Mouse (Mus musculus) stomach, postnatal 0 days (tissue): ENCODE data around the gene E130308A19Rik. TPM values are rescaled to one million over a fixed set of nuclear protein-coding genes. Genes with fewer than 3 reads are reported as not detected.

Experiments used
- ATAC-seq: fragments of 200-750 bp; cut with Nextera tagmentation; 2 replicates; pipeline ENCODE4 v1.8.0; 2017; ENCODE audit not compliant: low FRiP score, low TSS enrichment
- DNase-seq: peaks from one replicate; pipeline ENCODE4 v3.0.0-alpha.2; 2016; ENCODE audit warnings: low spot score
- H3K27ac ChIP-seq: fragments of 300-500 bp; sonication (generic); replicated peaks from 2 replicates; pipeline ENCODE4 v1.5.1; 2014; ENCODE audit warnings: mild to moderate bottlenecking, control low read depth
- H3K27me3 ChIP-seq: fragments of 300-500 bp; sonication (generic); 2 replicates; pipeline ENCODE4 v1.6.1; 2014; ENCODE audit warnings: low read length; ENCODE audit not compliant: control insufficient read depth, insufficient read depth
- H3K36me3 ChIP-seq: fragments of 300-500 bp; sonication (generic); 2 replicates; pipeline ENCODE4 v1.6.1; 2014; ENCODE audit warnings: low read length, mixed read lengths; ENCODE audit not compliant: control insufficient read depth, insufficient read depth
- H3K4me1 ChIP-seq: fragments of 300-500 bp; sonication (generic); replicated peaks from 2 replicates; pipeline ENCODE4 v1.6.1; 2014; ENCODE audit warnings: antibody characterized with exemption; ENCODE audit not compliant: control insufficient read depth, insufficient read depth
- H3K4me2 ChIP-seq: fragments of 300-500 bp; sonication (generic); replicated peaks from 2 replicates; pipeline ENCODE4 v1.6.1; 2014; ENCODE audit warnings: low read depth, mild to moderate bottlenecking, control low read depth, moderate library complexity
- H3K4me3 ChIP-seq: fragments of 300-500 bp; sonication (generic); 2 replicates; pipeline ENCODE4 v1.5.1; 2014; ENCODE audit warnings: low read depth, low read length, control low read depth
- H3K9ac ChIP-seq: fragments of 300-500 bp; sonication (generic); 2 replicates; pipeline ENCODE4 v1.6.1; 2014; ENCODE audit warnings: mild to moderate bottlenecking, low read length, control low read depth, mixed read lengths
- H3K9me3 ChIP-seq: fragments of 300-500 bp; sonication (generic); 2 replicates; pipeline ENCODE4 v1.6.1; 2016; ENCODE audit warnings: low read length; ENCODE audit not compliant: control insufficient read depth
- CTCF ChIP-seq: IDR thresholded peaks from 2 replicates; pipeline ENCODE4 v1.5.1; 2016; ENCODE audit warnings: antibody characterized with exemption, low read depth, mild to moderate bottlenecking, moderate library complexity
- EP300 ChIP-seq: optimal IDR thresholded peaks from 2 replicates; pipeline ENCODE3; 2016; ENCODE audit warnings: antibody characterized with exemption
- WGBS: fragments of 180-500 bp; shearing (Covaris S2); extraction: QIAGEN DNeasy Blood & Tissue Kit; methylation state at CpG from one replicate; pipeline ENCODE4 v1.1.7; 2014; 5-methylcytosine and 5-hydroxymethylcytosine counted together
- polyA plus RNA-seq: library from polyadenylated mRNA; unstranded; fragments of >200 nt; fragmentation: Nextera tagmentation; extraction: Ambion mirVana; gene quantifications from 2 replicates; pipeline ENCODE4 v1.2.1, GENCODE M21; 2015

E130308A19Rik gene
- polyA plus RNA-seq, 1 experiment from 2014 or later: 8.3 TPM

DNA sequence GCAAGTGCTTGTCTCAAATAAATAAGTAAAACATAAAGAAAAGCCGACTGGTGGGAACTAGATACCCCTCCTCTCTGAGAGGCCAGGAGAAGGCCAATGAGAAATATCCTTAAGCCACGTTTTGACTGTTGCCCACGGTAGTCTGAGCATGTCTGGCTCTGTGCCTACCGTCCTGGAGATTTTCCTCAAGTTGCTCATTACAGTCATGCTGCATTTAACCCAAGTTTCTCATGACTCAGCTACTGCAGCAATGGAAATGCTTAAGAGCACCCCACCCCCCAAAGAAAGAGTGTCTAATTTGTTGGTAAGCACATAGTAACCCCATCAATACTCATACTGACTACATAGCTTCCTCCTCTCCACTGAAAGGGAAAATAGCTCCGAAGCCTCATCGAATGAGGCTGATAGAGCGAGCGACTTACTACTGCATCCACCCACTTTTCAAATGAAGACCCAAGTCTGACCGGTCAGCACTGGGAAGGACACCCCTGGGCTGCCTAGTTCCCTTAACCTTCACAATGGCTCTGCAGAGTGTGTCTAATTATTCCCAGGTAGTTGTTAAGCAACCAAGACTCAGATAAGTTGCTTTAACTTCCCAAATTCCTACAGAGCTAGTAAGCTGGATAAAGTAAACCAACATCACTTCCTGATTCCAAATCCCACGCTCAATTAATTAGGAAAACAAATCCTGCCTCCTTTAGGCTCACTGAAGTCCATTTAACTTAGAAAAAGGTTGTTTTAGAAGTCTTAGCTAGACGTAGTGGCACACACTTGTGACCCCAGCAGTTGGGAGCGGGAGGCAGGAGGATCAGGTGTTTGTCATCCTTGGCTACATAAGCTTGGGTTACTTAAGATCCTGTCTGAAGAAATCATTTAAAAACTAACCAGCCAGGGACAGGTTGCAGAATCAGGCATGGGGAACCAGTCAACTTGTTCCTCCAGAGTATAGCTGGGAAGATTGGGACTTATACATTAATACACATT is 131.7 kb downstream of the E130308A19Rik start:
- H3K27me3 ChIP-seq: no peaks in the 10 kb centered on the region
- no peak overlapping the region for H3K4me3 ChIP-seq
- no peaks in the 10 kb centered on the region for H3K9me3 ChIP-seq
- 62% methylated on average over 12 of the region's 12 CpGs for WGBS
- no peak overlapping the region for H3K27ac ChIP-seq
- DNase-seq: no peak
- no peak overlapping the region for H3K9ac ChIP-seq
- no peak for TF ChIP-seq CTCF
- TF ChIP-seq EP300: no peak
- no peak overlapping the region for H3K4me2 ChIP-seq
- no peaks in the 10 kb centered on the region for H3K36me3 ChIP-seq
- ATAC-seq: no peak
- H3K4me1 ChIP-seq: no peaks in the 10 kb centered on the region

- Histone ChIP-seq H3K4me3 (no peak overlapping the region), H3K4me1 (no peaks in the 10 kb centered on the region), H3K9me3 (no peaks in the 10 kb centered on the region), H3K9ac (no peak overlapping the region), H3K27me3 (no peaks in the 10 kb centered on the region), H3K4me2 (no peak overlapping the region), H3K36me3 (no peaks in the 10 kb centered on the region), H3K27ac (no peak overlapping the region)
- WGBS: 67% methylated on average over 4 of the region's 4 CpGs
- TF ChIP-seq EP300 (no peak), CTCF (peak; percentile 49)
- ATAC-seq: no peak
- DNase-seq: no peak
Measured at GRCm38 (mm10) chr4:59760016-59760415, 134.0 kb downstream of the E130308A19Rik start.

GRCm38 (mm10) chr4:59760636-59761364 is 134.8 kb downstream of the E130308A19Rik start:
- Histone ChIP-seq H3K4me3 (no peak overlapping the region), H3K27me3 (no peaks in the 10 kb centered on the region), H3K4me2 (no peak overlapping the region), H3K9me3 (no peaks in the 10 kb centered on the region), H3K27ac (no peak overlapping the region), H3K36me3 (no peaks in the 10 kb centered on the region), H3K9ac (no peak overlapping the region), H3K4me1 (no peaks in the 10 kb centered on the region)
- DNase-seq (peak; percentile 42), ATAC-seq (no peak)
- WGBS: 38% methylated on average over 10 of the region's 10 CpGs
- TF ChIP-seq CTCF (peak; percentile 77), EP300 (no peak)

DNA sequence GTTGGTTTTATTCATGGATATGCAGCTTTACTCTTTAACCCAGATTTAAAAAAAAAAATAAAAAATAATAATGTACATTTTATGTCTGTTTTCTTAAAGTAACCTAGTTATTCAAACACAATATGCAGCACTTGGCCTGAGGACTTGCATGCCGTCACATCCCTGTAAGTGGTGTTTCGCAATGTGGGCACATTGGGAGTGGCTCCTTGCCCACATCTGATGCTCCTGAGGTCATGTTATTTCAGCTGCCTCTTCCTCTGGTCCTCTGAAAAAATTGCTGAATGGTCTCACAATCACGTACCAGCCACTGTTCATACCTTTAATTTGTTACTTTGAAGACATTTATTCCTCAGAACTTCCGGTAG is 135.3 kb downstream of the E130308A19Rik start:
- H3K36me3 ChIP-seq: no peaks in the 10 kb centered on the region
- no peak overlapping the region for H3K27ac ChIP-seq
- no peaks in the 10 kb centered on the region for H3K4me1 ChIP-seq
- TF ChIP-seq EP300: no peak
- no peak for TF ChIP-seq CTCF
- DNase-seq: no peak
- H3K4me3 ChIP-seq: no peak overlapping the region
- 58% methylated on average over 4 of the region's 4 CpGs for WGBS
- H3K27me3 ChIP-seq: no peaks in the 10 kb centered on the region
- H3K4me2 ChIP-seq: no peak overlapping the region
- H3K9ac ChIP-seq: no peak overlapping the region
- no peak for ATAC-seq
- no peaks in the 10 kb centered on the region for H3K9me3 ChIP-seq

GRCm38 (mm10) chr4:59764950-59765349 is 138.9 kb downstream of the E130308A19Rik start:
- no peak for DNase-seq
- Histone ChIP-seq H3K9me3 (no peaks in the 10 kb centered on the region), H3K27ac (0 out of 2 replicates have a peak overlapping the region, but pooled peaks have one; percentile 18), H3K9ac (no peak overlapping the region), H3K4me3 (no peak overlapping the region), H3K27me3 (no peaks in the 10 kb centered on the region), H3K36me3 (no peaks in the 10 kb centered on the region), H3K4me1 (no peaks in the 10 kb centered on the region), H3K4me2 (0 out of 2 replicates have a peak overlapping the region, but pooled peaks have one; percentile 17)
- WGBS: 55% methylated on average over 7 of the region's 7 CpGs
- no peak for TF ChIP-seq EP300
- ATAC-seq: no peak
